Mouse (Mus musculus) G1E (cell line): ENCODE measurements around the gene Arl15. TPM values are rescaled to one million over a fixed set of nuclear protein-coding genes. Genes with fewer than 3 reads are reported as not detected.

Experiments used
- ATAC-seq: 2 replicates; pipeline ENCODE4 v1.8.0; 2016; ENCODE audit warnings: mild to moderate bottlenecking; ENCODE audit not compliant: insufficient number of reproducible peaks, poor library complexity, low FRiP score, severe bottlenecking; ENCODE audit errors: extremely low read depth
- DNase-seq: peaks from one replicate; pipeline ENCODE4 v3.0.0; 2012; ENCODE audit warnings: low spot score
- H3K27me3 ChIP-seq: 2 replicates; pipeline ENCODE4 v1.6.1; 2012; ENCODE audit warnings: mild to moderate bottlenecking, low read length, inconsistent platforms; ENCODE audit not compliant: insufficient read depth
- H3K36me3 ChIP-seq: replicated peaks from 2 replicates; pipeline ENCODE3; 2012; ENCODE audit warnings: mild to moderate bottlenecking, inconsistent platforms
- H3K4me1 ChIP-seq: 2 replicates; pipeline ENCODE4 v1.6.1; 2012; ENCODE audit warnings: low read depth, low read length, inconsistent platforms, mixed read lengths; ENCODE audit not compliant: insufficient read depth
- H3K4me3 ChIP-seq: 2 replicates; pipeline ENCODE4 v1.5.1; 2012; ENCODE audit warnings: low read depth, mild to moderate bottlenecking, inconsistent platforms, low read length, moderate library complexity, mixed read lengths
- H3K9me3 ChIP-seq: replicated peaks from 2 replicates; pipeline ENCODE4 v1.6.1; 2012; ENCODE audit warnings: inconsistent platforms
- CTCF ChIP-seq: IDR thresholded peaks from 2 replicates; pipeline ENCODE4 v1.5.1; 2012; ENCODE audit warnings: low read depth, low read length, inconsistent platforms, mixed read lengths
- GATA1 ChIP-seq: IDR thresholded peaks from 2 replicates; pipeline ENCODE4 v1.6.1; 2012; ENCODE audit warnings: borderline replicate concordance, low read length, inconsistent platforms, mixed read lengths
- GATA2 ChIP-seq: IDR thresholded peaks from 2 replicates; pipeline ENCODE4 v1.6.1; 2012; ENCODE audit warnings: low read depth, low read length, inconsistent platforms, borderline replicate concordance
- POLR2AphosphoS5 ChIP-seq: IDR thresholded peaks from 2 replicates; pipeline ENCODE4 v1.6.1; 2012; ENCODE audit warnings: low read depth, low read length, inconsistent platforms; ENCODE audit not compliant: insufficient replicate concordance
- TAL1 ChIP-seq: conservative IDR thresholded peaks from 2 replicates; pipeline ENCODE4 v1.6.1; 2012; ENCODE audit warnings: low read depth, low read length, inconsistent platforms, mixed read lengths
- polyA plus RNA-seq: library from polyadenylated mRNA; stranded (reverse); fragments of >175 nt; gene quantifications from 2 replicates; pipeline ENCODE4 v1.2.3, GENCODE M21; 2012
- total RNA-seq, 2 experiments: library from RNA; stranded (forward) in 1 of 2; stranded (reverse) in 1 of 2; fragments of 200-1000 nt in 1 of 2; fragments of >200 nt in 1 of 2; fragmentation: Nextera tagmentation in 1 of 2; gene quantifications; 2 replicates each; pipeline ENCODE4 v1.2.3; 2014 to 2017

Arl15 gene
- total and polyA plus RNA-seq, 3 experiments = 3.2 to 73.8 (median 64.0) TPM

- no peaks in the 10 kb centered on the region for H3K27me3 ChIP-seq
- peaks cover 15% of the 10 kb centered on the region for H3K36me3 ChIP-seq
- DNase-seq (no peak), ATAC-seq (no peak)
- H3K9me3 ChIP-seq = no peaks in the 10 kb centered on the region
- H3K4me3 ChIP-seq = no peak overlapping the region
- peaks cover 37% of the 10 kb centered on the region for H3K4me1 ChIP-seq
- TF ChIP-seq POLR2AphosphoS5 (no peak), GATA1 (no peak), CTCF (no peak), TAL1 (no peak), GATA2 (no peak)
These were observed 85.5 kb downstream of the Arl15 start for GRCm38 (mm10) chr13:113879651-113880327.

GRCm38 (mm10) chr13:113880564-113881171, 86.4 kb downstream of the Arl15 start:
- no peaks in the 10 kb centered on the region for H3K27me3 ChIP-seq
- H3K36me3 ChIP-seq = peaks cover 15% of the 10 kb centered on the region
- no peaks in the 10 kb centered on the region for H3K9me3 ChIP-seq
- no peak for TF ChIP-seq CTCF
- no peak for DNase-seq
- H3K4me3 ChIP-seq = no peak overlapping the region
- no peak for ATAC-seq
- peaks cover 37% of the 10 kb centered on the region for H3K4me1 ChIP-seq

- Histone ChIP-seq H3K4me3 (no peak overlapping the region), H3K27me3 (no peaks in the 10 kb centered on the region), H3K4me1 (peaks cover 31% of the 10 kb centered on the region), H3K36me3 (peaks cover 23% of the 10 kb centered on the region), H3K9me3 (no peaks in the 10 kb centered on the region)
- DNase-seq = no peak
- TF ChIP-seq POLR2AphosphoS5 = no peak
- TF ChIP-seq GATA2 = no peak
- no peak for TF ChIP-seq TAL1
- TF ChIP-seq CTCF = no peak
- TF ChIP-seq GATA1 = no peak
- ATAC-seq = no peak
These were observed 88.7 kb downstream of the Arl15 start for GRCm38 (mm10) chr13:113882959-113883358.

- H3K36me3 ChIP-seq = peaks cover 37% of the 10 kb centered on the region
- no peaks in the 10 kb centered on the region; the same call in 1 of the 2 replicates for H3K27me3 ChIP-seq
- TF ChIP-seq CTCF (no peak), GATA1 (no peak), TAL1 (no peak), POLR2AphosphoS5 (no peak), GATA2 (no peak)
- no peak for ATAC-seq
- no peaks in the 10 kb centered on the region for H3K9me3 ChIP-seq
- H3K4me3 ChIP-seq = no peak overlapping the region
- H3K4me1 ChIP-seq = peaks cover 21% of the 10 kb centered on the region
- DNase-seq = no peak
These were observed 92.8 kb downstream of the Arl15 start for GRCm38 (mm10) chr13:113887090-113887489.

GRCm38 (mm10) chr13:113888126-113888525, 93.8 kb downstream of the Arl15 start:
- DNase-seq (no peak), ATAC-seq (no peak)
- H3K4me3 ChIP-seq = no peak overlapping the region
- no peak for TF ChIP-seq GATA2
- no peak for TF ChIP-seq POLR2AphosphoS5
- no peak for TF ChIP-seq TAL1
- TF ChIP-seq CTCF = no peak
- no peak for TF ChIP-seq GATA1
- peaks cover 15% of the 10 kb centered on the region for H3K4me1 ChIP-seq
- peaks cover 37% of the 10 kb centered on the region for H3K36me3 ChIP-seq
- H3K9me3 ChIP-seq = no peaks in the 10 kb centered on the region
- no peaks in the 10 kb centered on the region; the same call in 1 of the 2 replicates for H3K27me3 ChIP-seq

- Histone ChIP-seq H3K4me1 (peaks cover 18% of the 10 kb centered on the region), H3K4me3 (no peak overlapping the region), H3K27me3 (no peaks in the 10 kb centered on the region; the same call in 1 of the 2 replicates), H3K36me3 (peaks cover 37% of the 10 kb centered on the region), H3K9me3 (no peaks in the 10 kb centered on the region)
- no peak for TF ChIP-seq CTCF
- TF ChIP-seq GATA2 = no peak
- no peak for TF ChIP-seq GATA1
- TF ChIP-seq TAL1 = no peak
- no peak for TF ChIP-seq POLR2AphosphoS5
- ATAC-seq = no peak
- no peak for DNase-seq
These were observed 94.4 kb downstream of the Arl15 start for GRCm38 (mm10) chr13:113888704-113889103.
